Mouse (Mus musculus) CD8-positive naive resting alpha-beta T cell, adult 2 months (primary cell): ENCODE results near the gene Plekho2.

Experiments used
- DNase-seq, 2 experiments: peaks; one replicate each; pipeline ENCODE4 v3.0.0; 2022; ENCODE audit warnings: low read depth in 2 of 2, low spot score in 2 of 2

The Plekho2 gene

GRCm38 (mm10) chr9:65555001-65555405 lies 24.8 kb downstream of the Plekho2 start:
- DNase-seq = no peak

GRCm38 (mm10) chr9:65552711-65553110 lies 27.1 kb downstream of the Plekho2 start:
- no peak for DNase-seq

GRCm38 (mm10) chr9:65552141-65552540 lies 27.7 kb downstream of the Plekho2 start:
- DNase-seq = no peak

- peak; percentile 47 to 68 for DNase-seq
Measured at GRCm38 (mm10) chr9:65551035-65551434, 28.8 kb downstream of the Plekho2 start.

GRCm38 (mm10) chr9:65550079-65550831 lies 29.6 kb downstream of the Plekho2 start:
- no peak for DNase-seq

- DNase-seq = no peak
Measured at GRCm38 (mm10) chr9:65549643-65550042, 30.2 kb downstream of the Plekho2 start.

GRCm38 (mm10) chr9:65549139-65549538 lies 30.7 kb downstream of the Plekho2 start:
- no peak for DNase-seq

GRCm38 (mm10) chr9:65548311-65548710 lies 31.5 kb downstream of the Plekho2 start:
- DNase-seq = no peak

- DNase-seq = no peak
Measured at GRCm38 (mm10) chr9:65547844-65548243, 32.0 kb downstream of the Plekho2 start.

GRCm38 (mm10) chr9:65547111-65547510 lies 32.7 kb downstream of the Plekho2 start:
- no peak for DNase-seq

- DNase-seq = no peak
Measured at GRCm38 (mm10) chr9:65546413-65546695, 33.5 kb downstream of the Plekho2 start.

GRCm38 (mm10) chr9:65545635-65546412 lies 34.0 kb downstream of the Plekho2 start:
- DNase-seq = no peak

- no peak for DNase-seq
Measured at GRCm38 (mm10) chr9:65542111-65542524, 37.7 kb downstream of the Plekho2 start.

- peak; percentile 66 to 76 for DNase-seq
Measured at GRCm38 (mm10) chr9:65541126-65542068, 38.4 kb downstream of the Plekho2 start.

GRCm38 (mm10) chr9:65539697-65540096 lies 40.1 kb downstream of the Plekho2 start:
- no peak for DNase-seq

GRCm38 (mm10) chr9:65537901-65538630 lies 41.8 kb downstream of the Plekho2 start:
- no peak for DNase-seq

- no peak for DNase-seq
Measured at GRCm38 (mm10) chr9:65536491-65536890, 43.3 kb downstream of the Plekho2 start.

GRCm38 (mm10) chr9:65535789-65536469 lies 43.9 kb downstream of the Plekho2 start:
- no peak for DNase-seq

- peak; percentile 73 to 79 for DNase-seq
Measured at GRCm38 (mm10) chr9:65535191-65535722, 44.6 kb downstream of the Plekho2 start.

- DNase-seq = no peak
Measured at GRCm38 (mm10) chr9:65534111-65534510, 45.7 kb downstream of the Plekho2 start.
